18 mouse cellular contexts compared by ENCODE assay signal in genomic region chr8:122149606-122150005, GRCm38 (mm10).
DNase-seq lines count a peak whose midpoint lies in the region; ATAC-seq lines count a peak whose summit lies in the region.
"Had no signal": no experiment of that assay in that cellular context is flagged by ENCODE, and none has a peak within 500 bp of the region (broad histone marks: within the 10 kb centered on the region; RNA-seq: fewer than 3 reads in every experiment).

No protein-coding gene starts in this region.

- no peaks in the 10 kb centered on the region for H3K36me3 ChIP-seq in intestine, embryonic 16.5 days (ENCODE audit: control insufficient read depth, insufficient read depth, low read length)
- H3K36me3 ChIP-seq: limb, embryonic 13.5 days; liver, embryonic 15.5 days had no signal

- H3K4me2 ChIP-seq in intestine, embryonic 16.5 days (ENCODE audit: low read depth, low read length), result no peak overlapping the region
- H3K4me2 ChIP-seq: limb, embryonic 13.5 days; liver, embryonic 15.5 days; midbrain, embryonic 11.5 days had no signal

- H3K4me3 ChIP-seq in intestine, embryonic 16.5 days (ENCODE audit: low read length), result no peak overlapping the region
- H3K4me3 ChIP-seq: limb, embryonic 13.5 days; liver, embryonic 15.5 days had no signal

- no peak overlapping the region for H3K9ac ChIP-seq in intestine, embryonic 16.5 days (ENCODE audit: low read depth, low read length)
- H3K9ac ChIP-seq: limb, embryonic 13.5 days; liver, embryonic 15.5 days had no signal

- H3K27me3 ChIP-seq in intestine, embryonic 16.5 days (replicated peaks; ENCODE audit: control insufficient read depth, insufficient read depth, low read length), result no peaks in the 10 kb centered on the region
- H3K27me3 ChIP-seq: limb, embryonic 13.5 days; Patski had no signal

- WGBS in intestine, embryonic 16.5 days, result 80% methylated on average over 8 of the region's 8 CpGs

- no peaks in the 10 kb centered on the region for H3K4me1 ChIP-seq in intestine, embryonic 16.5 days (ENCODE audit: control insufficient read depth, insufficient read depth, low read length)
- H3K4me1 ChIP-seq: liver, embryonic 15.5 days had no signal

- H3K27ac ChIP-seq in intestine, embryonic 16.5 days (ENCODE audit: low read length), result no peak overlapping the region
- H3K27ac ChIP-seq: limb, embryonic 13.5 days; liver, embryonic 15.5 days had no signal

- intact Hi-C loops in left cerebral cortex, postnatal 4 days (cut with DNase I), result no loop called here

- no peaks in the 10 kb centered on the region for H3K9me3 ChIP-seq in intestine, embryonic 16.5 days (ENCODE audit: control insufficient read depth, low read length)
- H3K9me3 ChIP-seq: limb, embryonic 13.5 days; liver, embryonic 15.5 days had no signal

- ATAC-seq in intestine, embryonic 16.5 days, result no peak
- ATAC-seq: Patski had no signal

- peak; percentile 67 for DNase-seq in left cerebral cortex, postnatal 4 days
- no peak for DNase-seq in left cerebral cortex, adult 9 months (ENCODE audit: low spot score in 2 of 2)
- DNase-seq in cerebellum, adult 18-20 months, result peak; percentile 64 to 67
- DNase-seq in cerebellum, postnatal 14 days, result peak; percentile 65 to 67
- no peak for DNase-seq in right cerebral cortex, adult 2 months (ENCODE audit: low spot score in 2 of 2)
- no peak for DNase-seq in ovary, postnatal 10 days (ENCODE audit: low spot score)
- DNase-seq: adrenal gland, postnatal 10 days; gastrocnemius, postnatal 14 days; heart, postnatal 10 days; kidney, postnatal 4 days; layer of hippocampus, adult 9-11 months; right cerebral cortex, adult 18-20 months; thymus, postnatal 14 days had no signal

Comparison
In these comparisons a context has a peak if more than half of its experiments do, and no peak if none do; other contexts are left out.
1. DNase-seq: peak in left cerebral cortex, postnatal 4 days (single experiment), cerebellum, adult 18-20 months (2 of 2) and cerebellum, postnatal 14 days (2 of 2); none in left cerebral cortex, adult 9 months (0 of 2), right cerebral cortex, adult 2 months (0 of 2) and ovary, postnatal 10 days (single experiment).